Mouse (Mus musculus) granulocyte monocyte progenitor cell, adult 5-6 weeks (primary cell): ENCODE data around the gene Gabarapl1. TPM values are rescaled to one million over a fixed set of nuclear protein-coding genes. Genes with fewer than 3 reads are reported as not detected.

Source experiments
- total RNA-seq, 2 experiments: library from RNA; stranded (forward) in 1 of 2; stranded (reverse) in 1 of 2; fragments of 200-712, 200-1000 nt in 1 of 2; fragments of >200 nt in 1 of 2; fragmentation: Nextera tagmentation in 1 of 2; gene quantifications; 2 replicates each; pipeline ENCODE4 v1.2.3; 2014 to 2017

Gene Gabarapl1
- total RNA-seq, 2 experiments from 2014 or later = 45.0 to 76.6 TPM

Other genes starting within 250 kb of the Gabarapl1 start
- not detected in 2 replicates for gene 4922502D21Rik, start 201.4 kb upstream of the Gabarapl1 start, total RNA-seq (2014; fragmentation: Nextera tagmentation)
- 1.2 TPM in 1 of 2 replicates, not detected in the other for gene 4922502D21Rik, start 201.4 kb upstream of the Gabarapl1 start, total RNA-seq (2017)
- gene Clec12a, start 190.5 kb upstream of the Gabarapl1 start, total RNA-seq (2014; fragmentation: Nextera tagmentation) = 318 and 331 TPM in 2 replicates
- 549 and 684 TPM in 2 replicates for gene Clec12a, start 190.5 kb upstream of the Gabarapl1 start, total RNA-seq (2017)
- not detected in 2 replicates for gene Clec12b, start 147.3 kb upstream of the Gabarapl1 start, total RNA-seq (2014; fragmentation: Nextera tagmentation)
- gene Clec12b, start 147.3 kb upstream of the Gabarapl1 start, total RNA-seq (2017) = not detected in 2 replicates
- 2.0 TPM in 1 of 2 replicates, not detected in the other for gene Clec1b, start 135.9 kb upstream of the Gabarapl1 start, total RNA-seq (2014; fragmentation: Nextera tagmentation)
- gene Clec1b, start 135.9 kb upstream of the Gabarapl1 start, total RNA-seq (2017) = 0.21 TPM in 1 of 2 replicates, not detected in the other
- gene Clec9a, start 124.3 kb upstream of the Gabarapl1 start, total RNA-seq (2014; fragmentation: Nextera tagmentation) = not detected in 2 replicates
- 0.60 TPM in 1 of 2 replicates, not detected in the other for gene Clec9a, start 124.3 kb upstream of the Gabarapl1 start, total RNA-seq (2017)
- gene Clec1a, start 81.2 kb upstream of the Gabarapl1 start, total RNA-seq (2014; fragmentation: Nextera tagmentation) = not detected in 2 replicates
- not detected in 2 replicates for gene Clec1a, start 81.2 kb upstream of the Gabarapl1 start, total RNA-seq (2017)
- 15.1 and 18.4 TPM in 2 replicates for gene Olr1, start 26.0 kb upstream of the Gabarapl1 start, total RNA-seq (2014; fragmentation: Nextera tagmentation)
- gene Olr1, start 26.0 kb upstream of the Gabarapl1 start, total RNA-seq (2017) = 16.9 and 23.2 TPM in 2 replicates
- gene Tmem52b, start 20.6 kb upstream of the Gabarapl1 start, total RNA-seq (2014; fragmentation: Nextera tagmentation) = 0.53 TPM in 1 of 2 replicates, not detected in the other
- gene Tmem52b, start 20.6 kb upstream of the Gabarapl1 start, total RNA-seq (2017) = not detected in 2 replicates
- not detected in 2 replicates for gene Klre1, start 44.7 kb downstream of the Gabarapl1 start, total RNA-seq (2014; fragmentation: Nextera tagmentation)
- not detected in 2 replicates for gene Klre1, start 44.7 kb downstream of the Gabarapl1 start, total RNA-seq (2017)
- gene Klrd1, start 58.6 kb downstream of the Gabarapl1 start, total RNA-seq (2014; fragmentation: Nextera tagmentation) = 9.6 TPM in 1 of 2 replicates, not detected in the other
- 0.34 TPM in 1 of 2 replicates, not detected in the other for gene Klrd1, start 58.6 kb downstream of the Gabarapl1 start, total RNA-seq (2017)
- 6.0 and 8.4 TPM in 2 replicates for gene Klrk1, start 90.7 kb downstream of the Gabarapl1 start, total RNA-seq (2014; fragmentation: Nextera tagmentation)
- 9.8 and 14.1 TPM in 2 replicates for gene Klrk1, start 90.7 kb downstream of the Gabarapl1 start, total RNA-seq (2017)
- gene Klrc3, start 110.2 kb downstream of the Gabarapl1 start, total RNA-seq (2014; fragmentation: Nextera tagmentation) = not detected in 2 replicates
- gene Klrc3, start 110.2 kb downstream of the Gabarapl1 start, total RNA-seq (2017) = not detected in 2 replicates
- not detected in 2 replicates for gene Klrc2, start 127.5 kb downstream of the Gabarapl1 start, total RNA-seq (2014; fragmentation: Nextera tagmentation)
- gene Klrc2, start 127.5 kb downstream of the Gabarapl1 start, total RNA-seq (2017) = 1.6 TPM in 1 of 2 replicates, not detected in the other
- not detected in 2 replicates for gene Klrc1, start 145.8 kb downstream of the Gabarapl1 start, total RNA-seq (2014; fragmentation: Nextera tagmentation)
- gene Klrc1, start 145.8 kb downstream of the Gabarapl1 start, total RNA-seq (2017) = 2.9 TPM in 1 of 2 replicates, not detected in the other
- not detected in 2 replicates for gene Klri1, start 184.0 kb downstream of the Gabarapl1 start, total RNA-seq (2014; fragmentation: Nextera tagmentation)
- not detected in 2 replicates for gene Klri1, start 184.0 kb downstream of the Gabarapl1 start, total RNA-seq (2017)
- gene Klri2, start 207.3 kb downstream of the Gabarapl1 start, total RNA-seq (2014; fragmentation: Nextera tagmentation) = not detected in 2 replicates
- gene Klri2, start 207.3 kb downstream of the Gabarapl1 start, total RNA-seq (2017) = not detected in 2 replicates